Mouse (Mus musculus) large intestine, adult 2 months (tissue): Measurements from ENCODE around the gene Plekha8. TPM values are rescaled to one million over a fixed set of nuclear protein-coding genes. Genes with fewer than 3 reads are reported as not detected.

Source experiments
- DNase-seq: peaks from one replicate; pipeline ENCODE4 v3.0.0-alpha.2; 2012; ENCODE audit warnings: low read depth, low spot score
- WGBS: fragments of 180-500 bp; shearing (Covaris S2); methylation state at CpG from one replicate; pipeline ENCODE4 v1.1.7; 2018; 5-methylcytosine and 5-hydroxymethylcytosine counted together
- polyA plus RNA-seq: library from polyadenylated mRNA; depleted of rRNA; stranded (reverse); fragments of >200 nt; gene quantifications from 2 replicates; pipeline ENCODE4 v1.2.3, GENCODE M21; 2012

Gene Plekha8
- polyA plus RNA-seq, 1 experiment, result 5.7 TPM

DNA sequence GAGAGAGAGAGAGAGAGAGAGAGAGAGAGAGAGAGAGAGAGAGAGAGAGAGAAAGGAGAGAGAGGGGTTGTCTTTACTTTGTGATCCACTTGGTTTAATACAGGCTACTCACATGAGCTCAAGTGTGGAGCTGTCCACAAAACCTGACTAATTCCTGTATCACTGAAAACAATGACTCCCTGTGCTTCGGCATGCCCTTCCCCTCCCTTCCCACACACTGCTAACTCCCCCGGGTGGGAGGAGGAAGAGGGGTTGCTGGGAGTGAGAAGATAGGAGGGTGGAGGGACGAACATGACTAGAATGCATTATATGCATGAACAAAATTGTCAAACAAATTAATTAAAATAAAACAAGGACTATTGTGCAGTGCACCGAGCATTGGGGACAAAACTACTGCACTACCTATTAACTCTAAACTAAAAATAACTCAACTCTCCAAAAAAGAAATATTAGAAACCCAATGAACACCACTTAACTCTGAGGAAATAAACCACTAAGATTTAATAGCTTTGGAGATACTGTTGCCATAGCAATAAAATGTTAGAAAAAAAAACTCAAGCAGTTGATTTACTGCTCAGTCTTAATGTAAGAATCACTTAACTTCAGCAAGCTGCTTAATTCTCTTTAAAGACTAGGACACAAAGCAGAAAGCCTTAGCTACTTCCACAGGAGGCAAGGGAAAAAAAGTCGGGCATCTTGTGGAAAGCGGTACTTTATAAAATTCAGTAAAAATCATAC lies 21.5 kb upstream of the Plekha8 start:
- 28% methylated on average over 6 of the region's 6 CpGs for WGBS

DNA sequence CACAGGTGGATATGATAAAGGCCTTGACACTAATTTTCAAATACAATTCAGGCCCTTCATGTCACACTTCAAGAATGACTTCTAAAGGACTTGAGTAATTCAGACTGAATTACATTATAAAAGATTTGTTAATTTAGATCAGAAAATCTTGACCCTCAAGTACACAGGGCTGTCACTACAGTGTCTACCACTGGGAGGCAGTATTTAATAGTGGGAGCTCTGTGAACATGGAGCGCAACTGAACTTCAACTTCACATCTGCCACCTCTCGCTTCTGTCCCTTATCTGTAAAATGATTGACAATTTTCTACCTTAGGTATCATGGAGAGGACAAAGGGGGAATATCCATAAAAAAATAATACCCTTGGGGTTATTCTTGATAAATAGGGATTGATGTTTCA lies 8.7 kb upstream of the Plekha8 start:
- no peak for DNase-seq
- WGBS, result 17% methylated on average over 2 of the region's 2 CpGs

More for the DNA sequence above, 21.5 kb upstream of the Plekha8 start:
- no peak for DNase-seq

DNA sequence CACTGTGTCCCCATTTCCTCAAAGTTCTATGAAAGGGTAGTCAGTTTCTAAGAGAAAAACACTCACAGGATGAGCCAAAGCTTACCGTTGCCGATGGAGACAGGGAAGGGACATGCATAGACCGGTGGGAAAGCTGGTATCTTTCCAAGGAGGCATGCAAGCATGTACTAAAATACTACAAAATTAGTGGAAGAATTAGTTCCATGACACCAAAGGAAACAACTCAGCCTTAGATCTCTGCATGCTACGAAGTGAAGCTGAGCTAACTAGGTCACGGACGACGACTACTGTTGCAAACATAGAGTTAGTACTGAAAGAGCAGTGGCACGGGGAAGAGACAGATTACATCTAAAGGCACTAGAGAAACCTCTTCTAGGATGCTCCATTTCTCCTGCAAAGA lies 8.0 kb upstream of the Plekha8 start:
- WGBS, result 88% methylated on average over 8 of the region's 8 CpGs
- DNase-seq, result no peak

DNA sequence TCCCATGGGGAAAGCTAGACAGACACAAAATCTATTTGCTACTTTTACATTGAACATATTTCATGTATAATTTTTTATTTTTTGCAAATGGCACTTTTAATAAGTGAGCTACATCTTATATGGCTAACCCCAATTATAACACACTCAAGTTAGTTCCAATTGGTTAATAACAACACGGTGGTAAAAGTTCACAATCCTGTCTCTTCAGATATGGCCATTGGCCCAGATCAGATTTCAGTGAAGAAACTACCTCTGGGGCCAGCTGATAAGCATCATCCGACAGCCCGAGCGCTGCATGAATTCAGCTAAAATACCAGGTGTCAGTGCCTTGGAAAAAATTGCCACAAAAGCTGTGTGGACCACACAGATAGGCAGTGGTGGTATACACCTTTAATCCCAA lies 7.2 kb upstream of the Plekha8 start:
- WGBS, result 80% methylated on average over 4 of the region's 4 CpGs
- no peak for DNase-seq

DNA sequence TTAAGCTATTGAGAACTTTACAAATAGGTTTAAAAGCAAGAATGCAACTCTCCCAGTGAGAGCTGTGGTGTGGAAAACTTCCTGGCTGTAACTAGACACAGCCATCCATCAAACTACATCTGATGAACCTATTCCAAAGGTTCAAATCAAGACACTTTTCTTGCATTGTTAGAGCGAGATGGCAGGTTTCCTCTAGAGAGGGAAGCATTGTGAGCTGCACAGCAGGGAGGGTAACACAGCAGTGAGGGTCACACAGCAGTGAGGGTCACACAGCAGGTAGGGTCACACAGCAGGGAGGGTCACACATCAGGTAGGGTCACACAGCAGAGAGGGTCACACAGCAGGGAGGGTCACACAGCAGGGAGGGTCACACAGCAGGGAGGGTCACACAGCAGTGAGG lies 6.7 kb upstream of the Plekha8 start:
- WGBS, result 93% methylated on average over 1 of the region's 1 CpGs

DNA sequence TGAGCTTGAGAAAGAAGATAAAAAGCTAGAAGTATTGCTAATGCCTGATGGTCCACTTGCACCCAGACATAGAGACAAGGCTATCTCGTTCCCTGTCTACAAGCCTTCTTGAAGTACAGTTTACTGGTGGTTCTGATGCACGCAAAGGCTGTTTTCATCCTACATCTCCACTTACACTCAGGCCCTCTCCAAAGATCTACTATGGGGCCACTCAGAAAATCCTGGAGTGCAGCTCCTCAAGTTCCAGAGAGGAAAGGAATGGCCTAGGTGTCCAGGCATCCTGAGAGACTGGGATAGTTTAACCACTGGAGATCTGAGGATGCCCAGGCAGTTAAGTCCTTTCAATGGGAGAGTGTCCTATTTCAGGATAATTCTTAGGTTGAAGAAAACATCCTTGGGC lies 4.2 kb upstream of the Plekha8 start:
- no peak for DNase-seq
- WGBS, result 91% methylated on average over 2 of the region's 2 CpGs

More for the DNA sequence above, 6.7 kb upstream of the Plekha8 start:
- DNase-seq, result no peak

DNA sequence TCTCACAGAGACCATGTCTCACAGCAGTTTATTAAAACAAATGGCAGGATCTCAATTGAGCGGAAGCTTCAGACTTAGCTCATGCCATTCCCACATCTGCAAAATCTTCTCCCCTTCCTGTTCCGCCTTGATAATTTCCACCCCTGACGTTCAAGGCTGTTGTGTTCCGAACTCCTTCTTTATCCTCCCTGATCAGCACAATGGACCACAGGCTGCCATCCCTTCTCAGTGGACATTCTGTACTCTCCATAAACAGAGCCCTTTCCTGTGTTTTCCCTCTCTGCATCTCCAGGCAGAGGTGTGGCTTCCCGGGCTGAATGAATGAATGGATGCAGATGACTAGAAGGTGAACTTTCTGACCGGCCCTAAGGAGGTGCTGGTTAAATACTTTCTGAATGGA lies 3.1 kb upstream of the Plekha8 start:
- no peak for DNase-seq
- 59% methylated on average over 6 of the region's 6 CpGs for WGBS

DNA sequence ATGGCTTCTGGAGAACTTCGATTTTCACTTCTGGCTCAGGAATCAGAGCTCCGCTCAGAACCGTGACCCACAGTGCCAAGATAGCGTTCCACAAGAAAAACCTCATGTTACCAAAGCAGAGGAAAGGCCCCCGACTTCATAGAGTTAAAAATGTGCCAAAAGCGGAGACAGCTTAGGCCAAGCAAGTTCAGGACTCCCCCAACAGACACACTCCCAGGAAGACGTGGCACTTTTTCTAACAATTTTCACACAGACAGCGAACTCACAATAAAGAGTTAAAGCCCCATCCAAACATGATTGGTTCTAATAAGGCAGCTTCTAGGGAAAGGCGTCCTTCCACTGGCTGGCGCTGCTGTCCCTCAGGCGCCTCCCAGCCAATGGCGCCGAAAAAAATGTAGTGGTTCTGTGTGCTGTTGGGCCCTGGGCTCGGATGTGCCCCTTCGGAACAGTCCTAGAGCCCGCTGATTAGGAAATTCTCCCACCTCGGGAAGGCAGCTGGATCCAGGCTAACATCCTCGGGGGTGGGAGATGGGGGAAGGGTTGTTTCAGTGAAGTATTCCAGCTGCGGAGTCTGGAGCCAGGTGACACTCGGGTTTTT lies 1.9 kb upstream of the Plekha8 start:
- no peak for DNase-seq
- WGBS, result under 1% methylated on average over 20 of the region's 20 CpGs

DNA sequence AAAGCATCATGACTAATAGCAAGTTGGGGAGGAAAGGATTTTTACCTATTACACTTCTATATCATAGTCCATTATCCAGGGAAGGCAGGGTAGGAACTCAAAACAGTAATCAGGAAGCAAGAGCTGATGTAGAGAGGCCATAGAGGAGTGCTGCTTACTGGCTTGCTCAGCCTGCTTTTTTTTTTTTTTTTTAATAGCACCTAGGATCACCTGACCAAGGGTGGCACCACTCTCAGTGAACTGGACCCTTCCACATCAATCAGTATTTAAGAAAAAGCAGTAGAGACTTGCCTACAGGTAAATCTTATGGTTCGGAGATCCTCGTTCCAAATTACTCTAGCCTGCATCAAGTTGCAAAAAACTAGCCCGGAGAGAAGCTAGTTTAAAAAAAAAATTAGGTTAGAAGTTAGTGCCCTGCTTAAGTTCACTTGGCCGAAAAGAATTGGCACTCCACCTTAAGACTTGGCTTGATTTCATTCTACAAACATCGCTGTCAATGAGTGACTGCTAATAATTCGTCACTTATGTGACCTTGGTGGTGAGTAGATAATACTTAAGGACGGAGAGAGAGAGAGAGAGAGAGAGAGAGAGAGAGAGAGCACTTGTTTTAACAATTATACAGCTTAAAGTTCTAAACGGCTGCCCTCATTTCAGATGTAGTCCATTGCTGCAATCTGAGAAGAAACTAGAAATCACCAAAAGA lies 994 bp upstream of the Plekha8 start:
- 24% methylated on average over 8 of the region's 8 CpGs for WGBS
- no peak for DNase-seq

DNA sequence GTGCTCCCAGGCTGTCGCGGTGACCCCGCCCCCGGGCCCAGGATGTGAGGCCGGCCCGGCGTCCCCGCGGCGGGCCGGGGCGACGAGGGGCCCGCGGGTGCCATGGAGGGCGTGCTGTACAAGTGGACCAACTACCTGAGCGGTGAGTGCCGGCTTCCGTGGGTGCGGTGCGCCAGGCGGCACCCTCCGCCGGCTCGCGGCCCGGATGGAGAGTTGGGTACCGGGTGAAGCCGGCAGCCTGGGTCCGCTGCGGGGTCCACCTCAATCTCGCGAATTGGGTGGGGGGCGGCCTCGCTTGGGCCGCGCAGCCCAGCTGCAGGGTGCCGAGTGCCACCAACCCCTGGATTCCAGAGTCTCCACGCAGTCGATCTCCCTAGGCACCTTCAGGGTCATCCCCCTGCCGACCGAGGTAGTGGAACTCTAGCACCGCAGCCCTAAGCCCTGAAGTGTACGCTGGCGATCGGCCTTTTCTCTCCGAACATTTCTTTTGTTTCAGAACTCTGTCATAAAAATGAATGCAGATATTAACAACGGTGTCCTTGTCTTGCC lies 493 bp downstream of the Plekha8 start:
- WGBS, result under 1% methylated on average over 48 of the region's 48 CpGs
- DNase-seq, result no peak

DNA sequence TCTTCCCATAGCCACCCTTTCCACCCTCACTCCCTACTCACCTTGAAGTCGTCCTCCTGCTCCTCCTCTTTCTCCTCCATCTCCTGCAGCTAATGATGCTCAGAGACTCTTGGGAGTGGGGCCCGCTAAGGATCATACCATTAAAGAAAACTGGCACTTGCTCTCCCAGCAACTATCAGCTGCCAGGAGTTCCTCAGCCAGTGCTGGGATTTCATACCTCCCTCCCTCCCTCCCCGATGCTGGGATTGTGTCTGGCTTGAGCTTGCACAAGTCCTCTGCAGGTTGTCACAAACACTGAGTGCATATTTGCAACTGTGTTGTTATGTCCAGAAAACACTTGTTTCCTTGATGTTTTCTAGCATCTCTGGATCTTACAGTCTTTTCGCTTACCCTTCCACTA lies 2.3 kb downstream of the Plekha8 start, which contains the start of gene Fkbp14:
TSS of gene Fkbp14 (minus strand) at position 101 of the 400 bp plus-strand sequence.
- 55% methylated on average over 4 of the region's 4 CpGs for WGBS
- DNase-seq, result no peak

DNA sequence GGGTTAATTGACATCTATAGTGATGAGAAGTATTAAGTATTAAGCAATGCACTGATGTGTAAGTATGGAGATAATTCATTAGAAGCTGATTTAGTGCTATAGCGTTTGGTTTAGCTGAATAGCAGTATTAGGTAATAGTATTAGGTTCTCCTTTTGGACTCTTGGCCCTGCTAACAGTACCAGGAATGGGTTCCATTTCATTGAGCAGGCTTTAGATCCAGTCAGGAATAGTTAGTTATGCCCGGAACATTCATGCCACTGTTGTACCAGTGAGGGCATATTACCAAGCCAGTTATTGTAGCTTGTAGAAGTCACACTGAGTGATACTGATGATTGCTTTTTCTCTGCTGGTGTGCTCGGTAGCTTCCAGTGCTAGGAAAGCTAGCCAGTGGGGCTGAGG lies 2.8 kb downstream of the Plekha8 start:
- WGBS, result 82% methylated on average over 3 of the region's 3 CpGs
- DNase-seq, result no peak

DNA sequence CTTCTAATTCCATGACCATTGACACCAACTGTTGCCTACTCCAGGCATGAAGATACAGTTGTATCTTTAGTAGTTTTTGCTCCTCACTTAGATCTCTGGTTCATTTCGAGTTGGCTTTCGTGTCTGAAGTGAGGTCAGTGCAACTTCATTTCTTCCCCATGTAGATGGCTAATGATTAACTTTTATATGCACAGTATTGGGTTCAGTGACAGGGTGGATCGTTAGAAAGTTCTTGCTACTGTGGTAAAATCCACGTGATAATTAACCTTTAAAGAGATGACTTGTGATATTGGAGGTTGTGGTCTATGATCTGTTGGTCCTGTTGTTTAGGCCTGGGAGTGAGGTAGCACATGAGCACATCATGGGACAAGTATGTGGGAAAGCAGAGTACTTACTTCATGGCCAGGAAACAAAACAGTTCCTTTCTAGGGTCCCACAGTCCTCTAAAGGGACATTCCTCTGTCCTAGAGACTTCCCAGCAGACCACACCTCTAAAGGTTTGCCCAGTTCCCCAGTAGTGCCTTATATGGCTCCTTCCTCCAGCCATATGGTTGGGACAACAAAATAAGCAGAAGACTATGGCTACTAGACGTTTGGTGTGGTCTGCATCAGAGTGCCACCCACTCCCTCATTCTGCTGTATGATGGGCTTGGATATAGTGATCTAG lies 5.9 kb downstream of the Plekha8 start:
- 36% methylated on average over 5 of the region's 5 CpGs for WGBS
- no peak for DNase-seq

DNA sequence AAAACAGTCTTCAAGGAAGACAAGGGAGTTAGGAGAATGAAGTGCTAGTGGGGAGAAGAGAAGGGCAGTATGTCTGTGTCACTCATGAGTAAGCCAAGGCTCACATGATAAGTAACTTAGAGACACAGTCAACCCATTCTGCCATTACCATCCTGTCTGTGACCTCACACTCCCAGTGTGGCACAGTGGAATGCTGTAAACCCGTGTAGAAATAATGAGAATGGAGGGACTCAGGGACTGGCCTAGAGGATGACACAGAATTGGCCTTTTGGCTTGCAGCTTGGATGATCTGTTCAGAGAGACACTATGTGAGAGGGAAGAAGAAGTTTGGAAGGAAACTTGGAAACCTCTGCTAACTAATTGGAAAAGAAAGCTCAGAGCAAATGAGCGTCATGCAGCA lies 8.0 kb downstream of the Plekha8 start:
- WGBS, result 79% methylated on average over 2 of the region's 2 CpGs

DNA sequence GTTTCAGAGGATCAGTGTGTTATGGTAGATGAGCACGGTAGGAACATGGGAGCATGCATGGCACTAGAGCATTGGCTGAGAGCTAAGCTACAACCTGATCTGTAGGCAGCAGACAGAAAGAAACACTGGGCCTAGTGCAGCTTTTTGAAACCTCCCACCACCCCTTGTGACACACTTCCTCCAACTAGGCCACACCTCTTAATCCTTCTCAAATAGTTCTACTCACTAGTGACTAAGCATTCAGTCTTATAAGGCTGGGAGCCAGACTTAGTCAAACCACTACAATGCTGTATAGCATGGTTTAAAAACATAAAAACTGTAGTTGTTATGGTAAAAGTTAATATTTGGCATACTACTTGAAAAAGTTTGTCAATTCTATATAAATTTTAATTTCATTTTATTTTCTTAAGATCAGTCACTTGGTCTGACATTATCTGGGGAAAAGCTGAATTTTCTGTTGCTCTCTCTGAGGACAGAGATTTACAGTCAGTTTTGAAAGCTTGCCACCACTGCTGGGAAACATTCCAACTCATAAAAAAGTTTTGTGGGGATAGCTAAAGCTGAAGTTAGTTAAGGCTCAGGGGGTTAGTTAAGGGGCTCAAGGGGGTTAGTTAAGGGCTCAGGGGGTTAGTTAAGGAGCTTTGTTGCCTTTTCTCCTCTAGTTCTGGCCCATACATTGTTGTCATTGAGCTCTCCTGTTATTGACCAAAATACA lies 9.2 kb downstream of the Plekha8 start:
- 95% methylated on average over 1 of the region's 1 CpGs for WGBS

More for the DNA sequence above, 8.0 kb downstream of the Plekha8 start:
- DNase-seq, result no peak

DNA sequence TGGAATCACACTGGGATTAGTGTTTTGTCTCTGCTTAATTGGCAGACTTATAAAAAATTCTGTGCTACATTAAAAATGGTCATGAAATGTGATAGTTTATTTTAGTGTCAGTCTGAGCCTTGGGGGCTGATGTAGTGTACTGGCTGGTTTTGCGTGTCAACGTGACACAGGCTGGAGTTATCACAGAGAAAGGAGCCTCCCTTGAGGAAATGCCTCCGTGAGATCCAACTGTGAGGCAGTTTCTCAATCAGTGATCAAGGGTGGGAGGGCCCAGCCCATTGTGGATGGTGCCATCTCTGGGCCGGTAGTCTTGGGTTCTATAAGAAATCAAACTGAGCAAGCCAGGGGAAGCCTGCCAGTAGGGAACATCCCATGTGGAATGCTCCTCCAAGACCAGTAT lies 11.3 kb downstream of the Plekha8 start:
- WGBS, result 56% methylated on average over 4 of the region's 4 CpGs
- DNase-seq, result no peak

More for the DNA sequence above, 9.2 kb downstream of the Plekha8 start:
- DNase-seq, result no peak

DNA sequence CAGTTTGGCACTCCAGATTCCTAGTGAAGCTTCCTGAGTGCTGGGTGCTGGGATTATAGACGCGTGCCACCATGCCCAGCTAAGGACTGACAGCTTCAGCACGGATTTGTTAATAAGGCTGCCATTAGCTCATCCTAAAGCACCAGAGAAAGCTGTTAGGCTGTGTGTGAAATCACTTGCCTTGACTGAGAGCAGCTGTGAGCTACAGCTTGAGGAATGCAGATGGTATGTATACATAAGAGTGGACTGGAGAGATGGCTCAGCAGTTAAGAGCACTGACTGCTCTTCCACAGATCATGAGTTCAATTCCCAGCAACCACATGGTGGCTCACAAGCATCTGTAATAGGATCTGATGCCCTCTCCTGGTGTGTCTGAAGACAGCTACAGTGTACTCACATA lies 22.5 kb downstream of the Plekha8 start:
- no peak for DNase-seq
- WGBS, result 61% methylated on average over 3 of the region's 3 CpGs

DNA sequence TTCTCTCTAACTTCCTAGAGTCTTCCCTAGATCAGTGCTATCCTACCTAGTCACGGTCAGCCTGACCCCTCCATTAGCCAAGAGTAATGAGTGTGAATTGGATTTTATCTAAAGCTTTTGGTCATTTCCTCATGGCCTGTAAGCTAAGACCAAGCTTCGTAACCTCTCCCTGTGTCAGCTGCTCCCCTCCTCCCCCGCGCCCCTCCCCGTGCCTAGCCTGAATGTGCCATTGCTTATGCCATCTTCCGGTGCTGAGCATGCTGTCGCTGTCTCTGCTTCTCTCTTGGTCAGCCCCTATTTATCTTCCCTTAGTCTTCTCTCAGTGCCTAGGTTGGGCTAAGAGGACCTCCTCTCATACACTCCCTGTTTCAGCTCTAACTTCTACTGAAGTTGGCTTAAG lies 24.6 kb downstream of the Plekha8 start:
- DNase-seq, result no peak
- WGBS, result 94% methylated on average over 7 of the region's 7 CpGs

DNA sequence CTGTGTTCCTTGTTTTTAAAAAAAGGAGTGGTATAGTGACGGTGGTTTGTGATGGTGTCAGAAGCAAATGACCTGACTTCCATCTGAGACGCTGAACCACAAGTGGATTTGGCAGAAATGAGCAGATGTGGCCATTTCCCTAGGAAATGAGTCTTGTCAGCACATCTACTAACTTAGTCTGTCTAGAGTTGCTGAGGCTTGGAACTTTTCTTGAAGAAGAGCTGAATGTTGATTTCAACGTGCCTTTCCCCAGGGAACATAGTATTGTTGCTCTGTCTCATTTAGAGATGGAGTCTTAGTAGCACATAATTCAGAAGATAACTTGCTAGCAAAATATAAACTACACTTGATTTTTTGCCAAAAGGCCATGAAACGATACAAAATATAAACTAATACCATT lies 25.4 kb downstream of the Plekha8 start:
- WGBS, result 77% methylated on average over 4 of the region's 4 CpGs

More for the DNA sequence above, 25.4 kb downstream of the Plekha8 start:
- no peak for DNase-seq
